Mouse (Mus musculus) myocyte (in vitro differentiated cells): Measurements from ENCODE around the gene Cxcr4. TPM values are rescaled to one million over a fixed set of nuclear protein-coding genes. Genes with fewer than 3 reads are reported as not detected.
A peak's percentile ranks its signal among the peaks of the same experiment; 100 is the strongest.

ENCODE experiments used
- H3K27me3 ChIP-seq: one replicate; pipeline ENCODE4 v1.6.1; 2011; ENCODE audit not compliant: control insufficient read depth, insufficient read depth, insufficient read length
- H3K36me3 ChIP-seq: one replicate; pipeline ENCODE4 v1.6.1; 2011; ENCODE audit not compliant: control insufficient read depth, insufficient read depth
- H3K4me2 ChIP-seq: one replicate; pipeline ENCODE4 v1.6.1; 2011; ENCODE audit warnings: low read depth, control low read depth
- H3K4me3 ChIP-seq: one replicate; pipeline ENCODE4 v1.5.1; 2011; ENCODE audit warnings: mild to moderate bottlenecking, control low read depth, moderate library complexity
- H3K79me2 ChIP-seq: one replicate; pipeline ENCODE4 v1.6.1; 2011; ENCODE audit not compliant: control insufficient read depth, insufficient read depth
- H3ac ChIP-seq: one replicate; pipeline ENCODE4 v1.6.1; 2011; ENCODE audit not compliant: control insufficient read depth, insufficient read length
- CEBPB ChIP-seq: IDR thresholded peaks from 2 replicates; pipeline ENCODE4 v1.6.1; 2011; ENCODE audit warnings: mild to moderate bottlenecking, moderate library complexity; ENCODE audit not compliant: poor library complexity, insufficient read depth, severe bottlenecking
- E2F4 ChIP-seq: IDR thresholded peaks from one replicate; pipeline ENCODE4 v1.6.1; 2011; ENCODE audit warnings: mild to moderate bottlenecking, control low read depth, moderate library complexity; ENCODE audit not compliant: insufficient read depth
- MAX ChIP-seq: IDR thresholded peaks from one replicate; pipeline ENCODE4 v1.6.1; 2011; ENCODE audit warnings: low read depth, mild to moderate bottlenecking, control low read depth
- MYOD1 ChIP-seq, 3 experiments: IDR thresholded peaks; one replicate each; pipeline ENCODE4 v1.6.1; 2011; ENCODE audit warnings: control low read depth in 2 of 3, low read depth in 2 of 3, mild to moderate bottlenecking in 2 of 3, moderate library complexity in 1 of 3; ENCODE audit not compliant: insufficient read length in 2 of 3, control insufficient read depth in 1 of 3
- MYOG ChIP-seq, 3 experiments: IDR thresholded peaks; one replicate each; pipeline ENCODE4 v1.6.1; 2011; ENCODE audit warnings: control low read depth in 2 of 3, low read depth in 2 of 3, mild to moderate bottlenecking in 2 of 3; ENCODE audit not compliant: insufficient read length in 2 of 3, control insufficient read depth in 1 of 3, insufficient read depth in 1 of 3
- POLR2A ChIP-seq: IDR thresholded peaks from one replicate; pipeline ENCODE4 v1.6.1; 2011; ENCODE audit warnings: low read depth, mild to moderate bottlenecking, control low read depth, moderate library complexity; ENCODE audit not compliant: insufficient read length
- POLR2AphosphoS2 ChIP-seq: IDR thresholded peaks from one replicate; pipeline ENCODE4 v1.6.1; 2011; ENCODE audit warnings: low read depth, control low read depth; ENCODE audit not compliant: insufficient read length
- REST ChIP-seq: IDR thresholded peaks from one replicate; pipeline ENCODE4 v1.6.1; 2011; ENCODE audit warnings: mild to moderate bottlenecking, control low read depth, moderate library complexity; ENCODE audit not compliant: insufficient read depth, insufficient read length
- SRF ChIP-seq: IDR thresholded peaks from one replicate; pipeline ENCODE4 v1.6.1; 2011; ENCODE audit warnings: low read depth; ENCODE audit not compliant: control insufficient read depth, insufficient read length
- TCF12 ChIP-seq: IDR thresholded peaks from one replicate; pipeline ENCODE4 v1.6.1; 2011; ENCODE audit warnings: mild to moderate bottlenecking, control low read depth; ENCODE audit not compliant: poor library complexity, insufficient read depth, severe bottlenecking
- TCF3 ChIP-seq: IDR thresholded peaks from one replicate; pipeline ENCODE4 v1.6.1; 2011; ENCODE audit warnings: low read depth, control low read depth; ENCODE audit not compliant: insufficient read length
- USF1 ChIP-seq: IDR thresholded peaks from one replicate; pipeline ENCODE4 v1.6.1; 2011; ENCODE audit warnings: low read depth, mild to moderate bottlenecking, control low read depth, moderate library complexity
- polyA plus RNA-seq: library from polyadenylated mRNA; unstranded; fragments of >200 nt; fragmentation: generic; extraction: Trizol; gene quantifications from one replicate; pipeline ENCODE4 v1.2.1, GENCODE M21; 2012; ENCODE audit warnings: missing spikeins

The Cxcr4 gene
- polyA plus RNA-seq, 1 experiment, result 5.1 TPM

- Histone ChIP-seq H3K36me3 (no peaks in the 10 kb centered on the region), H3K27me3 (no peaks in the 10 kb centered on the region), H3K4me3 (no peak overlapping the region), H3K79me2 (no peaks in the 10 kb centered on the region), H3ac (no peak overlapping the region), H3K4me2 (peak overlapping the region; percentile 44)
- no peak for TF ChIP-seq POLR2A
- TF ChIP-seq SRF, result no peak
- TF ChIP-seq CEBPB, result peak; percentile 52; the same call in 1 of the 2 replicates
- peak; percentile 92 to 99 (median 95) for TF ChIP-seq MYOD1 (IDR thresholded peaks at IDR 0.05; ENCODE audit: control insufficient read depth in 1 of 3, insufficient read length in 2 of 3, low read depth in 2 of 3)
- TF ChIP-seq MYOG (IDR thresholded peaks at IDR 0.05; ENCODE audit: control insufficient read depth in 1 of 3, insufficient read depth in 1 of 3, insufficient read length in 2 of 3, low read depth in 2 of 3), result peak in 1 of 3 experiments; percentile 16
- TF ChIP-seq TCF12, result peak; percentile 60
- TF ChIP-seq E2F4, result no peak
- peak; percentile 57 for TF ChIP-seq TCF3
- TF ChIP-seq USF1, result no peak
Measured at GRCm38 (mm10) chr1:128567224-128568197, 24.6 kb downstream of the Cxcr4 start.

DNA sequence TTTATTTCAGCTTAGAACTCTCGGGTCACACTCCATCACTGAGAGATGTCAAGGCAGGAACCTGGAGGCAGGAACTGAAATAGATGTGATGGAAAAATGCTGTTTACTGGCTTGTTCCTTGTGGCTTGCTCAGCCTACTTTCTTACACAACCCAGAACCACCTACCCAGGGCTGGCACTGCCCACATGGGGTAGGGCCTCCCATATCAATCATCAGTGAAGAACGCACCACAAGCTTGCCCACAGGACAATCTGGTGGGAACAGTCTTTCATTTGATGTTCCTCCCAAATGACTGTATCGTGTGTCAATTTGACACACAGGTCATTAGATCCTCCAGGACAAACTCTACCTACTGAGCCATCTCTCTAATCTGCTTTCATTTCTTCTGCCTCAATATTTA, 28.2 kb downstream of the Cxcr4 start:
- TF ChIP-seq MYOD1 (IDR thresholded peaks at IDR 0.05; ENCODE audit: control insufficient read depth in 1 of 3, insufficient read length in 2 of 3, low read depth in 2 of 3), result no peak
- TF ChIP-seq REST, result no peak
- no peak for TF ChIP-seq MAX
- no peak for TF ChIP-seq TCF12
- TF ChIP-seq SRF, result no peak
- no peak for TF ChIP-seq USF1
- no peak for TF ChIP-seq POLR2AphosphoS2
- TF ChIP-seq POLR2A, result no peak
- TF ChIP-seq CEBPB, result no peak
- TF ChIP-seq MYOG (IDR thresholded peaks at IDR 0.05; ENCODE audit: control insufficient read depth in 1 of 3, insufficient read depth in 1 of 3, insufficient read length in 2 of 3, low read depth in 2 of 3), result no peak
- no peak for TF ChIP-seq TCF3
- no peak for TF ChIP-seq E2F4
- no peaks in the 10 kb centered on the region for H3K27me3 ChIP-seq

DNA sequence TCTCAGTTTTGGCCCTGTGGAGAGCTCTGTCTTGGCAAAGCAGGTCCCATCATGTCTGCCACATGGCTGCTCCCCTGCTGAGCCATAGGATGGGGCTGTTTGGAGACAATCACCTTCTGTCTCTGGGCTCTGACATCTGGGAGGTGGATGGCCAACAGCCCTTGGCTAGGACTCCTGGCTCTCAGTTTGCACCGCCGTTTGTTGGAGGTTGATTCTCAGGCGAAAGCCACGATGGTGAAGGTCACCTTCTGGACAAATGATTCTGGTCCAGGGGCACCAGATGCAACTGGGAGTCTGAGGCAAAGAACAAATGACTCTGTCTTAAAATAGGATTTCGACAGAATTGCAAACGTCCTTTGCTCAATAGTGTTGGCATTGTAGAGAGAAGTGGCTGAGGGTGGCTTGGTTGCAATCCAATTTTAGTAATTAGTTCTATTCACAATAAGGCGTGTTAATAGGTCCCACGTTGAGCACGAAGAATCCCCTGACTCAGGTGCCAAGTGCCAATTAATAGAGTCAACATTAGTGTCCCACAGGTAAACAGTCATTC, 30.7 kb downstream of the Cxcr4 start:
- TF ChIP-seq TCF3 (no peak), E2F4 (no peak), POLR2AphosphoS2 (no peak), REST (no peak), SRF (no peak), MYOD1 (IDR thresholded peaks at IDR 0.05; ENCODE audit: control insufficient read depth in 1 of 3, insufficient read length in 2 of 3, low read depth in 2 of 3) (no peak), POLR2A (no peak), TCF12 (no peak), MYOG (IDR thresholded peaks at IDR 0.05; ENCODE audit: control insufficient read depth in 1 of 3, insufficient read depth in 1 of 3, insufficient read length in 2 of 3, low read depth in 2 of 3) (no peak), CEBPB (no peak), MAX (no peak), USF1 (no peak)
- Histone ChIP-seq H3K79me2 (no peaks in the 10 kb centered on the region), H3K4me2 (no peak overlapping the region), H3K36me3 (no peaks in the 10 kb centered on the region), H3K27me3 (no peaks in the 10 kb centered on the region), H3K4me3 (no peak overlapping the region), H3ac (no peak overlapping the region)

More for the DNA sequence above, 28.2 kb downstream of the Cxcr4 start:
- H3K4me2 ChIP-seq, result no peak overlapping the region
- H3K79me2 ChIP-seq, result no peaks in the 10 kb centered on the region
- no peaks in the 10 kb centered on the region for H3K36me3 ChIP-seq
- H3K4me3 ChIP-seq, result no peak overlapping the region
- no peak overlapping the region for H3ac ChIP-seq

DNA sequence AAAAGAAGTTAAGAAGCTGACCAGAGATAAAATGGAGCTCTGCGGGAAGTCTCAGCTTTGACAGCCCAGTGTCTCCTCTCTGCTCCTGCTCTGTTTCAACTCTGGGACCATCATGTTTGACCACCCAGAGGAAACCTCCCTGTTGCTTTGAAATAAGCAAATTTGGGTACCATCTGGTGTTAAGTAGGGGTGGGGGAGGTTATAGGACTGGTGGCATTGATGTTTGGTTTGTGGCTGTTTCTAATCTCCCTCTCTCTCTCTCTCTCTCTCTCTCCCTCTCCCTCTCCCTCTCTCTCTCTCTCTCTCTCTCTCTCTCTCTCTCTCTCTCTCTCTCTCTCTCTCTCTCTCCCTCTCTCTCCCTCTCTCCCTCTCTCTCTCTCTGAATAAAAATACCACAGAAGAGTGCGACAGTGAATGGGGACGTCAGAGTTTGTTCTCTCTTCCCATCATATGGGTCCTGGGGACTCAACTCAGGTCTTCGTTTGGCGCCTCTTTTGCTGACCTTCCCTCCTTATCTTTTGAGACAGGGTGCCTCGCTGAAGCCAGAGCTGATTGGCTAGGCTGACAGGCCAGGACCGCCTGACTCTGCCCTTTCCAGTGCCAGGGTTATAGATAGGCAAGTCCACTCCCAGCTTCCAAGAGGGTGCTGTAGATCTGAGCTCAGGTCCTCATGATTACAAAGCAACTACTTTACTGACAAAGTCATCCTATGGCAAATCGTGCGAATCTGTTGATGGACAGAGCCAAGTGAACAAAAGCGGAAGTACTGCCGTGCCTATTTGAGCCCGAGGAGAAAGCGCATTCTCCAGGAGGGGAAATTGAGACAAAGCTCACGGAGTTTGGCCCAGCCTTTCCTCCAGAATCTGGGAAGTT, 31.4 kb downstream of the Cxcr4 start:
- TF ChIP-seq USF1, result no peak
- no peak for TF ChIP-seq POLR2AphosphoS2
- TF ChIP-seq REST, result no peak
- no peak for TF ChIP-seq MYOG (IDR thresholded peaks at IDR 0.05; ENCODE audit: control insufficient read depth in 1 of 3, insufficient read depth in 1 of 3, insufficient read length in 2 of 3, low read depth in 2 of 3)
- no peaks in the 10 kb centered on the region for H3K27me3 ChIP-seq
- H3K4me2 ChIP-seq, result no peak overlapping the region
- H3ac ChIP-seq, result no peak overlapping the region
- no peak overlapping the region for H3K4me3 ChIP-seq
- no peaks in the 10 kb centered on the region for H3K36me3 ChIP-seq
- H3K79me2 ChIP-seq, result no peaks in the 10 kb centered on the region
